Mouse (Mus musculus): ENCODE results near the gene Nup133. TPM values are rescaled to one million over a fixed set of nuclear protein-coding genes. Genes with fewer than 3 reads are reported as not detected.

The Nup133 gene
- total and polyA plus RNA-seq, 3 experiments = 49.6 to 58.1 (median 58.0) TPM

- no peaks in the 10 kb centered on the region for H3K4me1 ChIP-seq (ENCODE audit: control insufficient read depth in 1 of 2, insufficient read depth in 2 of 2, low read length in 2 of 2)
- H3K4me3 ChIP-seq (ENCODE audit: control insufficient read depth in 1 of 2, insufficient read depth in 1 of 2, low read depth in 2 of 2, low read length in 2 of 2) = no peak overlapping the region
- no peaks in the 10 kb centered on the region for H3K79me2 ChIP-seq (ENCODE audit: control insufficient read depth, insufficient read depth, low read length, poor library complexity)
- no peak overlapping the region for H3K27ac ChIP-seq (ENCODE audit: control insufficient read depth, low read depth, low read length)
- no peak for DNase-seq (ENCODE audit: low read depth, low spot score)
- no peak for TF ChIP-seq RAD21 (IDR thresholded peaks at IDR 0.05; ENCODE audit: low read depth, low read length)
- no peak for TF ChIP-seq UBTF (IDR thresholded peaks at IDR 0.05; ENCODE audit: borderline replicate concordance, insufficient read depth, low read depth, low read length)
- no peak for TF ChIP-seq ZC3H11A (IDR thresholded peaks at IDR 0.05; ENCODE audit: low read depth, low read length)
- TF ChIP-seq USF2 (IDR thresholded peaks at IDR 0.05; ENCODE audit: borderline replicate concordance in 1 of 2, insufficient read depth in 1 of 2, low read depth in 1 of 2, low read length in 2 of 2) = no peak
- no peak for TF ChIP-seq BHLHE40 (IDR thresholded peaks at IDR 0.05; ENCODE audit: borderline replicate concordance, low read depth, low read length)
- no peak for TF ChIP-seq NELFE (IDR thresholded peaks at IDR 0.05; ENCODE audit: low read depth, low read length)
- TF ChIP-seq ZKSCAN1 (IDR thresholded peaks at IDR 0.05; ENCODE audit: low read depth, low read length) = no peak
- TF ChIP-seq MAFK (IDR thresholded peaks at IDR 0.05; ENCODE audit: borderline replicate concordance, low read depth, low read length) = no peak
- no peak for TF ChIP-seq GABPA (IDR thresholded peaks at IDR 0.05; ENCODE audit: low read depth, low read length)
- TF ChIP-seq MAX (IDR thresholded peaks at IDR 0.05; ENCODE audit: low read length) = no peak
- no peak for TF ChIP-seq ZMIZ1 (IDR thresholded peaks at IDR 0.05; ENCODE audit: low read depth, low read length)
- TF ChIP-seq GATA1 (IDR thresholded peaks at IDR 0.05; ENCODE audit: low read depth, low read length) = no peak
- no peak for TF ChIP-seq MYB (IDR thresholded peaks at IDR 0.05; ENCODE audit: low read depth, low read length)
- TF ChIP-seq ETS1 (IDR thresholded peaks at IDR 0.05; ENCODE audit: low read depth, low read length) = no peak
- no peak for TF ChIP-seq ZNF384 (IDR thresholded peaks at IDR 0.05; ENCODE audit: low read depth, low read length)
- TF ChIP-seq HCFC1 (IDR thresholded peaks at IDR 0.05; ENCODE audit: low read depth, low read length) = no peak
- no peak for TF ChIP-seq POLR2AphosphoS2 (IDR thresholded peaks at IDR 0.05; ENCODE audit: low read length)
- no peak for TF ChIP-seq MXI1 (IDR thresholded peaks at IDR 0.05; ENCODE audit: low read depth, low read length)
- no peak for TF ChIP-seq ELF1 (IDR thresholded peaks at IDR 0.05; ENCODE audit: low read depth, low read length)
- no peaks in the 10 kb centered on the region for H3K27me3 ChIP-seq (ENCODE audit: control insufficient read depth in 1 of 2, insufficient read depth in 2 of 2, low read length in 2 of 2)
- no peaks in the 10 kb centered on the region for H3K36me3 ChIP-seq (ENCODE audit: control insufficient read depth in 1 of 2, insufficient read depth in 2 of 2, low read length in 2 of 2)
- no peaks in the 10 kb centered on the region for H3K9me3 ChIP-seq (replicated peaks; ENCODE audit: insufficient read depth, low read length)
- H3K9ac ChIP-seq (ENCODE audit: control insufficient read depth, low read depth, low read length, poor library complexity, severe bottlenecking) = no peak overlapping the region
Observed at GRCm38 (mm10) chr8:123873364-123873763, 75.7 kb downstream of the Nup133 start.

DNA sequence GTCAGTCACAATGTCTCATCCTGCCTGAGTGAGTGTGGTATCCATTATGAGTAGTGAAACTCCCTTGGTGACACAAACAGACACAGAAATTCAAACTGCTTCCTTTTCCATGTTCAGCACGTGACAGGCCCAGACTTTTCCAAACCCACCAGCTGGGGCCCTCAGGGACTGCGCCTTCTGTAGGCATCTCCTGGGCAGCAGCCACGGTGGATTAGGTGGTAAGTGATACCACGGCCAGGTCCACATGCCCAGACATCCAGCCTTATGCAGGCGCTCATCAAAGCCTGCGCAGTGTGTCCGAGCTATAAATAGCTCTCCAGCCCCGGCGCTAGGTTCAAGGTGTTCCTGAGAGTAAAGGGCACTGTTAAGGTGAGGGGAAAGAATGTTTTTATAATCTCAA is 77.0 kb downstream of the Nup133 start:
- Histone ChIP-seq H3K27me3 (ENCODE audit: control insufficient read depth in 1 of 2, insufficient read depth in 2 of 2, low read length in 2 of 2) (no peaks in the 10 kb centered on the region), H3K9ac (ENCODE audit: control insufficient read depth, low read depth, low read length, poor library complexity, severe bottlenecking) (no peak overlapping the region), H3K36me3 (ENCODE audit: control insufficient read depth in 1 of 2, insufficient read depth in 2 of 2, low read length in 2 of 2) (no peaks in the 10 kb centered on the region), H3K4me1 (ENCODE audit: control insufficient read depth in 1 of 2, insufficient read depth in 2 of 2, low read length in 2 of 2) (peaks cover 2% of the 10 kb centered on the region in 2 experiments; a peak in 2 of 4 replicates), H3K9me3 (replicated peaks; ENCODE audit: insufficient read depth, low read length) (no peaks in the 10 kb centered on the region), H3K79me2 (ENCODE audit: control insufficient read depth, insufficient read depth, low read length, poor library complexity) (no peaks in the 10 kb centered on the region), H3K4me3 (ENCODE audit: control insufficient read depth in 1 of 2, insufficient read depth in 1 of 2, low read depth in 2 of 2, low read length in 2 of 2) (no peak overlapping the region), H3K27ac (ENCODE audit: control insufficient read depth, low read depth, low read length) (no peak overlapping the region)
- TF ChIP-seq NRF1 (IDR thresholded peaks at IDR 0.05; ENCODE audit: insufficient read depth, low read depth, low read length, poor library complexity, severe bottlenecking) (no peak), GATA1 (IDR thresholded peaks at IDR 0.05; ENCODE audit: low read depth, low read length) (no peak), RCOR1 (IDR thresholded peaks at IDR 0.05; ENCODE audit: low read depth, low read length) (no peak), NELFE (IDR thresholded peaks at IDR 0.05; ENCODE audit: low read depth, low read length) (no peak), CHD2 (IDR thresholded peaks at IDR 0.05; ENCODE audit: low read length) (no peak), MAX (IDR thresholded peaks at IDR 0.05; ENCODE audit: low read length) (no peak), MXI1 (IDR thresholded peaks at IDR 0.05; ENCODE audit: low read depth, low read length) (no peak), CTCF (IDR thresholded peaks at IDR 0.05 in 2 of 3, conservative IDR thresholded peaks at IDR 0.05 in 1 of 3; ENCODE audit: control insufficient read depth in 1 of 3, insufficient read depth in 1 of 3, low read depth in 2 of 3, low read length in 3 of 3, poor library complexity in 1 of 3, severe bottlenecking in 1 of 3) (no peak), TBP (IDR thresholded peaks at IDR 0.05; ENCODE audit: low read depth, low read length) (no peak), POLR2AphosphoS2 (IDR thresholded peaks at IDR 0.05; ENCODE audit: low read length) (no peak), POLR2A (IDR thresholded peaks at IDR 0.05; ENCODE audit: control insufficient read depth in 1 of 2, insufficient read depth in 1 of 2, low read depth in 1 of 2, low read length in 2 of 2, poor library complexity in 1 of 2) (no peak), BHLHE40 (IDR thresholded peaks at IDR 0.05; ENCODE audit: borderline replicate concordance, low read depth, low read length) (no peak), SIN3A (IDR thresholded peaks at IDR 0.05; ENCODE audit: low read length) (no peak), JUND (IDR thresholded peaks at IDR 0.05; ENCODE audit: low read depth, low read length) (no peak)
- no peak for DNase-seq (ENCODE audit: low read depth, low spot score)
